Mouse (Mus musculus): ENCODE measurements at regions not wholly inside any gene's neighbourhood (a gene's known extent, or its start where the extent isn't known, plus 50 kb on each side); places are given as distances from the start of the nearest gene placed in this dataset.

DNA sequence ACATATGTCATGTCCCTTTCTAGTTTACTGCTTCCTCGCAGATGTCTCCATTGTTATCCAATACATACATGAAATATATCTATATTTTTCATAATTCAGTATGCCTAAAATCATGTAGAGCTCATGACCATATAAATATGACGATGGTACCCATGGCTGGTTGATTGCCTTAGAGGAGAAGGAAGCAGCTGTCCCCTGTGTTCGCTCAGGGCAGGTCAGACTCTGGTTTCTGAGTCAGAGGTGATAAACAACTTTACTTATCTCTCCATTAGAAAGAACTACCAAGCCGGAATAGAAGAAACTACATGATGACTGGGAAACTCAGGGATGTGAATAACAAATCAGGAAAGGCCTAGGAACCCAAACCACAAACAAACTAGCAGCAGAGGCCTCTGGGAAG, 307.6 kb downstream of the Sox4 start:
- DNase-seq (ENCODE audit: low read depth, low spot score): no peak

DNA sequence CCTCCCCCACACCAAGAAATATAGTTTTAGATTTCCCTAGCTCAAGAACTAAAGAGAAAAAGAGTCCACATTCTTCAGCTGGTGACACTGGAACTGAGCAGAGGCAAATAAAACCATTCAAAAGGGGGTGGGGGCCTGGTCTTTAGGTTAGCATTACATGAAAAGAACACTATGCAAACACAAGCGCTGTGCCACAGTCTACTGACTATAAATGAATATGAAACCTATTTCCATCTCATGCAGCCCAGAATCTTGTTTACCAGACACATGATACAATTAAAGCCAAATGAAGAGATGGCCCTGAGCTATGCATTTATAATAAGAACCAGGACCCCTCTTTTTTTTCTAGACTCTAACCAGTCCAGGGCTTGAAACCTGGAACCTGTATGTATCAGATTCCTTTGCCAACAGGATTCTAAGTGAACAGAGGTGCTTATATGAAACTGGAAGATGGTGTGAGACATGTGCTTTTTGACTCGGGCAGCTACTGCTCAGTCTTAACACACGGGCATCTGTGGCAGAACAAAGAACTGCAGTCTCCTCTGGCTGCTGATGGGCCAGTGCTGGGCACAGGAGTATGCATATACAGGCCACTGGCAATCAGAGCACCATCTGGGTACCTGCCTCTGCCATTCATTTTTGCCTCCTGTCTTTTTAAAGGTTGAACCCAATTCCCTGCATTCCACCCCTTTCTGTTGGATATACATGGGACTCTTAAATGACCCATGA, 308.5 kb downstream of the Sox4 start:
- no peak for DNase-seq (ENCODE audit: low read depth, low spot score)

DNA sequence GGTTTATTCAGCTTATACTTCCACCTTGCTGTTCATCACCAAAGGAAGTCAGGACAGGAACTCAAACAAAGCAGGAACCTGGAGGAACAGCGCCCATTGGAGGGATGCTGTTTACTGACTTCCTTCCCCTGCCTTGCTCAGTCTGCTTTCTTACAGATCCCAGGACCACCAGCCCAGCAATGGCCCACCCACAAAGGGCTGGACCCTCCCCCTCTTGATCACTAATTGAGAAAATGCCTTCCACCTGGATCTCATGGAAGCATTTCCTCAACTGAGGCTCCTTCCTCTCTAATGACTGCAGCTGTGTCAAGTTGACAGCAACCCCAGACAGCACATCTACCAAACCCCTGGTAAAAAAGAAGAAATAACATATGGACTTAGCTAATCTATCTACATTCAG, 312.7 kb downstream of the Sox4 start:
- DNase-seq (ENCODE audit: low read depth, low spot score): no peak

GRCm38 (mm10) chr13:28635230-28635950, 318.1 kb downstream of the Sox4 start:
- DNase-seq (ENCODE audit: low read depth, low spot score): no peak

GRCm38 (mm10) chr13:28633541-28634041, 319.9 kb downstream of the Sox4 start:
- no peak for DNase-seq (ENCODE audit: low read depth, low spot score)

- no peak for DNase-seq (ENCODE audit: low read depth, low spot score)
These were observed 323.8 kb downstream of the Sox4 start for GRCm38 (mm10) chr13:28629431-28630331.

- no peak for DNase-seq (ENCODE audit: low read depth, low spot score)
These were observed 324.8 kb downstream of the Sox4 start for GRCm38 (mm10) chr13:28628751-28629150.

- no peak for DNase-seq (ENCODE audit: low read depth, low spot score)
These were observed 334.6 kb downstream of the Sox4 start for GRCm38 (mm10) chr13:28618961-28619360.

- peak; percentile 47 for DNase-seq (ENCODE audit: low read depth, low spot score)
These were observed 336.0 kb downstream of the Sox4 start for GRCm38 (mm10) chr13:28617503-28617902.

- DNase-seq (ENCODE audit: low read depth, low spot score): peak; percentile 37
These were observed 336.7 kb downstream of the Sox4 start for GRCm38 (mm10) chr13:28616645-28617381.

GRCm38 (mm10) chr13:28607551-28608114, 345.9 kb downstream of the Sox4 start:
- DNase-seq (ENCODE audit: low read depth, low spot score): peak; percentile 23

GRCm38 (mm10) chr13:28606651-28607050, 346.9 kb downstream of the Sox4 start:
- DNase-seq (ENCODE audit: low read depth, low spot score): no peak

DNA sequence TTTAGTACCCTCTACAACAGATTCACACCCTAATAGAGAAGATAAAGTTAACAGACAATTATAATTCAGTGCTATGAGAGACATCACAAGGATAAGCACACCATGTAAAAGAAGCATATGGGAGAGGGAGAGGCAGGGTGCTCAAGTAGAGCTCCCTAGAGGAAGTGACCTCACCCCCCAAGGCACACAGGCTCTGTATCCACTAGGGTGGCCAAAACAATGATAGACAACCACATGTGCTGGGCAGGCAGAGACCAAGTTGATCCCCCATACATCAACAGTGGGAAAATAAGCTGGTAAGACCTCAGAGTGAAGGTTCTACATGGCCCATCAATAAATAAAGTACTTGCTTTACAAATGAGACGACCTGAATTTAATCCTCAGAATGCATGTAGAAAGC, 347.7 kb downstream of the Sox4 start:
- DNase-seq (ENCODE audit: low read depth, low spot score): no peak

- DNase-seq (ENCODE audit: low read depth, low spot score): peak; percentile 28
These were observed 346.7 kb downstream of the Gm11361 start for GRCm38 (mm10) chr13:28604016-28604415.

DNA sequence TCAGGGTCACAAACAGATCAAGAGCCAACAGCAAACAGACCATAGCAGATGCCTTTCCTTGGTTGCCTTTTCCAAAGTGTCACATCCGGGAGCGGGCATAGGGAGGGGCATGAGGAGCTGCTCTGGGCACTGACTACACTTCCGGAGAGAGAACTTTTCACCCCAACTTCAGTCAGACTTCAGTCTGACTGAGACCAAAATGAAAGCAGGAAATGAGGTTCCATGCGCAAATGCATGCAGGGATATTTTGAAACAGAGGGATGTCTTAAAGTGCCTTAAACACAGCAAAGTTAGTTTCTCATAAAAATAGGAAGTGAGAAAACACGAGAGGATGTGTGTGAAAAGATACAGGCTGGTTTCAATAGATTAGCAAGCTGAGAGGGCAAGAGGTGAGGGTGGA, 343.5 kb downstream of the Gm11361 start:
- no peak for DNase-seq (ENCODE audit: low read depth, low spot score)

DNA sequence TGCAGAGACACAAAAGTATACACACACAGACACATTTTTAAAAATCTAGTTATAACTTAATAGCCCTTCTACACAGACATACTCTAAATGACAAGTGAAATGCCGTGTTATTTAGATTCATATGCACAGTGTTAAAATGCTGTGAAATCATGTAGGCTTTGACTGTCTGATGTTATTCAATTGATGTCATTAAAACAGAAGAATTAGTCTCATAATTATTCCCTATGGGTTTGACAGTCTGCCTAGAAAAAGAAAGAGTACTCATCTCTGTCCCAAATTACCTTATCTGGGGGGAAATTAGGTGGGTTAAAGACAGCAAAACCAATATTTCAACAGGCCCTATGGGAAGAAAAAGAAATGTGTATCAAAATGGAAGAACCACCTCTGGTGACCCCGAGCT, 339.0 kb downstream of the Gm11361 start:
- no peak for DNase-seq (ENCODE audit: low read depth, low spot score)

- no peak for DNase-seq (ENCODE audit: low read depth, low spot score)
These were observed 334.8 kb downstream of the Gm11361 start for GRCm38 (mm10) chr13:28592176-28592575.

GRCm38 (mm10) chr13:28587977-28588376, 330.6 kb downstream of the Gm11361 start:
- no peak for DNase-seq (ENCODE audit: low read depth, low spot score)

GRCm38 (mm10) chr13:28586693-28587092, 329.4 kb downstream of the Gm11361 start:
- no peak for DNase-seq (ENCODE audit: low read depth, low spot score)

- DNase-seq (ENCODE audit: low read depth, low spot score): peak; percentile 12
These were observed 328.8 kb downstream of the Gm11361 start for GRCm38 (mm10) chr13:28586140-28586539.

DNA sequence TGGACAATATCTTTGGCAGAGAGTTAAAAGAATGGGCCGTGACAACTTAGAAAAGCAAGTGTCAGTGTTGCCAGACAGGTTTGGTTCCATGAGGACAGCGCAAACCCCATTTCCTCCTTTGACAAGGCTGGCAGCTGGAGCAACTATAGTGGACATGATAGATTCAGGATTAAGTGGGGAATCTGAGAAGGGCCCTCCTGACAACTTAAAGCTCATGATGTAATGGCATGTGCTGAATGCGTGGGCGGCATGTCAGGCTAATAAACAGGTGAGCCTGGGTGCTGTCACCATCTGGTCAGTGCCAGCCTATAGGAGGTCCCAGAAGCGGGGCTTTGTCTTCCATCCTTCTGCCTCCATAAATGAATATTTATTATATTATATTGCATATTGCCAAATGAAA, 326.3 kb downstream of the Gm11361 start:
- no peak for DNase-seq (ENCODE audit: low read depth, low spot score)

Data from brain, adult 2 months (tissue).